Mouse (Mus musculus) cerebellum, adult 18-20 months (tissue): ENCODE data around the gene Gm3476.
"Not testable (repeated sequence)": the region's sequence is repeated elsewhere in the genome, so short reads cannot be mapped to it uniquely, and the experiment has no call there.

Source experiments
- DNase-seq, 2 experiments: peaks; one replicate each; pipeline ENCODE4 v3.0.0; 2021

Gene Gm3476

GRCm38 (mm10) chr14:6125707-6126106, at the start of gene Gm3476:
Gene Gm3476, minus strand, starts transcription at chr14:6125807.
- not testable (repeated sequence) for DNase-seq

- DNase-seq: not testable (repeated sequence)
These were observed 37.9 kb upstream of the Gm3476 start for GRCm38 (mm10) chr14:6163538-6163937.

- not testable (repeated sequence) for DNase-seq
These were observed 35.5 kb upstream of the Gm3476 start for GRCm38 (mm10) chr14:6161085-6161484.

GRCm38 (mm10) chr14:6108272-6108925, 17.2 kb downstream of the Gm3476 start, which contains the start of gene Gm3468:
Gene Gm3468, minus strand, starts transcription at chr14:6108665.
- peak; percentile 2 to 21 for DNase-seq

- not testable (repeated sequence) for DNase-seq
These were observed 18.1 kb downstream of the Gm3476 start for GRCm38 (mm10) chr14:6107500-6107899.

GRCm38 (mm10) chr14:6093842-6094241, 31.8 kb downstream of the Gm3476 start, which contains the start of gene Gm8206:
Gene Gm8206, minus strand, starts transcription at chr14:6093942.
- not testable (repeated sequence) for DNase-seq

- not testable (repeated sequence) for DNase-seq
These were observed 67.4 kb downstream of the Gm3476 start, which contains the start of gene Gm6337 for GRCm38 (mm10) chr14:6058167-6058566. Gene Gm6337, minus strand, starts transcription at chr14:6058267.
